Mouse (Mus musculus): Measurements from ENCODE around the gene Armc10.
A peak's percentile ranks its signal among the peaks of the same experiment; 100 is the strongest.
"Not testable (repeated sequence)": the region's sequence is repeated elsewhere in the genome, so short reads cannot be mapped to it uniquely, and the experiment has no call there.

The Armc10 gene

DNA sequence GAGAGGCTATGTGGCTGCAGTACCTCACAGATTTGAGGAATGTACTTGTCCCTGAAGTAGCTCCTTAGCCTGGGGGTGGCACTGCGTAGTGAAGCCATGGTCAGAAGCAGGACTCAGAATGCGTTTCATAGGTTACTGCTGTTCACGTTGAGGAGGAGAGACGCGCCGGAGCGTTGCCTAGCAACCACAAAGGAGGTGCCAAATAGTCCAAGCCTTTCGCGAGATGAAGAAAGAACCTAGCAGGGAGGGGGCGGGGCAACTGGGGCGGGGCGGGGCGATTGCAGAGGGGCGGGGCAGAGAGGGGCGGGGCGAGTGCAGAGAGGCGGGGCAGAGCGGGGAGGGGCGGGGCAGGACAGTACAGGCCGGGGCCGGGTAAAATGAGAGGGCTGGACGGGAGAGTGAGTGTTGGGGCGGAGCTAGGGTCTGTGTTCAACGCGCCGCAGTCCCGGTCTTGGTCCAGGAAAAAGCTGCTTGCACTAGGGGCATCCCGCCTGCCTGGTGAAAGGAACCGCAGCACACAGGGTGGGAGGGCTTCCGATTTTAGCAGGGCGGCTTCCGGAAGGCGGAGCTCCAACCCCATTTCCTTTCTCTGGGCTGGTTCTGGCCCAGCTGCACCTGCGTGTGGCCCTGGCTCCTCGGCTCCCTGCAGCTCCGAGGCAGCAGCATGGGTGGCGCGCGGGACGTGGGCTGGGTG is at the start of gene Armc10, which contains the start of gene Fbxl13:
Armc10 (plus strand) TSS at position 375 of the 694 bp plus-strand sequence.
Fbxl13 (minus strand) TSS at position 196 of the 694 bp plus-strand sequence.
- DNase-seq (ENCODE audit: extremely low read depth, low read depth): peak; percentile 87

DNA sequence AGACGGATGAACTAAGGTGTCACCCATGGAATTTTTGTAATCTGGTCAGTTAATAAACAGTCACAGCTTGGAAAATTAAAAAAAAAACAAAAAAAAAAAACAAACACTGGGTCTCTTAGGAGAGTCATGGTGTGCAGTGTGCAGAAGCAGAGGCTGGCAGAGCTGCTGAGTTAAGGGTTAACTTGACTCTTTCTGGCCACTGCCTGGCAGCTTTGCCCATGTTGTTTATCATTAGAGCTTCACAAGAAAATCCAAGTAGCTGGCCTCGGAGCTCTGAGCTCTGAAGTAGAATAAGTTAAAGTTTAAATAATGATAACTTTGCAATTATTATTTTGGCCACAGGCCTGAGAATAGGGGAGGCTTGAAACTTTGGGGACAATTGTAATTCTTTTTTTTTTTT is 46.1 kb upstream of the Armc10 start:
- DNase-seq (ENCODE audit: extremely low read depth, low read depth): not testable (repeated sequence)

DNA sequence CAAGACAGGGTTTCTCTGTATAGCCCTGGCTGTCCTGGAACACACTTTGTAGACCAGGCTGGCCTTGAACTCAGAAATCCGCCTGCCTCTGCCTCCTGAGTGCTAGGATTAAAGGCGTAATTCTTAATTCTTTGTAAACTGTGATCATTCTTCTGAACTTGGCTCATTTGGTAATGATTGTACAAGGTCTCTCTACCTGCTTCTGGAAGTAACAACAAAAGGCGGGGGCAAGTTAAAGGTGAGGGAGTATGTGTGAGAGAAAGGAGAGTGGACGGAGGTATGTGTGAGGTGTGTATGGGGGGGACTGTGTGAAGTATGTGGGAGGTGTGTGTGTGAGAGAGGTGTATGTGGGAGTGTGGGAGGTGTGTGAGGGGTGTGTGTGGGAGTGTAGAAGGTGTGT is 45.7 kb upstream of the Armc10 start:
- no peak for DNase-seq (ENCODE audit: extremely low read depth, low read depth)

DNA sequence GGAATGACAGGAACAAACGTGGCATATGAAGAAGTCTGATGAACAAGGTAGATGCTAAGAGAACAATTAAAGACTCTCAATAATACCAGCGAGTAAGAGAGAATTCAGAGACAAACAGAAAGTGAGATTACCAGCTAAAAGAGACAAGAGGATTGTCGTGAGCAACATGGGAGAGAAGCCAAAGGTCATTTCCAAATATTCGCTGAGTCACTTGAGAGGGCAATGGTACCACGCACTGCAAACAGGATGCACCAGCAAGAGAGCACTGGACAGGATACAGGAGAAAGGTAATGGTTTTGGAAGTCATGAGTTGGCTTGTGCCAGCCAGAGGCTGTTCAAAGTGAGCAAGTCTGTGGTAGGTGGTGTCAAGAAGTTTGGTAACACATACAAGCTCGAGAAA is 39.7 kb upstream of the Armc10 start:
- no peak for DNase-seq (ENCODE audit: extremely low read depth, low read depth)

DNA sequence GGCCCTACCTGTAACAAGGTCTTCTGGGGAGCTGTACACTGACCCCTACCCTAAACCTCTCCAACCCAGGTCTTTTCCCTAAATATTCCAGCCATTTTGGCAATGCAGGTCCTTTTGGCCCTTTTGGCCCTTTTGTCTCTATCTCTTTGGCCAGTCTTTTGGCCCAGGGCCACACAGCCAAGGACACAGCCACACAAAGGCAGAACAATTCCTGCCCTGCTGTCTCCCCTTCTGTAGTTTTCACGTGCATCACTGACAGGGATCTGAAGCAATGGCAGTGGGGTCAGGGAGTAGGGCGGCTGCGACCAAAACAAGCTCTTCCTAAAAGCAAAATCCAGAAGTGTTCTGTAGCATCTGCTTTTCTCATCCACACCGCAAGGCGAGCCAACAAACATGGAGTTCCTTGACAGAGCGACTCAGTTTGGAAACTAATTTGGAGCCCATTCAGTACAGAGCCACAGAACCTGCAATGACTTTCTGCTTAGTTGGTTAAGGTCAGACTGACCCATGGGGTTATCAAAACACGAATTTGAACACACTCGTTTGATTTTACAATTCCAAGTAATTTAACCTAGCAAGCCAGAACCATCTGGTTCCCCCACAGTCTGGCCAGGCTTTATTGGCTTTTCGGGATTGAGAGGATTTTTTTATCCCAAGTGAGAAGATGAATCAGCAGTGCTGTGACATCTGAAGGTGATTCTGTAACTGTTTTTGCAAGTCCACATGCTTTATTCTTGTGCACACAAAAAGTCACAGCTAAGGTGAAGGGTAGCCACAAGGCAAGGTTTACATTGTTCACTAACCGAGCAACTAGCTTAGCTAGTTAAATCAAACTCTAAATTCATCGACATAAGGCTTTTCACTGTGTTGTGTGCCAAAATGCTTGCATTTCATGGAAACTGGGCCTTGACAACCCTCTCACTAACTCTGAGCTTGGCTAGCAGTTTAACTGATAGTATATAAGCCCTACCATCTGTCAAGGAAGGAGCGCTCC is 37.0 kb upstream of the Armc10 start:
- DNase-seq (ENCODE audit: extremely low read depth, low read depth): no peak

DNA sequence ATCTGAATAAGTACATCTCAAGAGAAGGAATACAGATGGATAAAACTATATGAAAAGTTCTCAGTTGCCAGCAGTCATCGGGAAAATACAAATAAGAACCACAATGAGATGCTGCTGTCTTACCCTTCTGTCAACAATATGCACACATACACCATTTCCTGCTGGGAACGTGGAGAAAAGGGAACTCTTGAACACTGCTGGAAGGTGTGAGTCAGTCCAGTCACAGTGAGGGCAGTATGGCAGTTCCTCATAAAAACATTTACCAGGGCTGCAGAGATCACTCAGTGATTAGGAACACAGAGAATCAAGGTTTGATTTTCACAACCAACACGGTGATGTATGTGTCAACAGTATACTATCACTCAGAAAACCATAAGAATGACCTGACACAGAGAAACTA is 34.6 kb upstream of the Armc10 start:
- no peak for DNase-seq (ENCODE audit: extremely low read depth, low read depth)

DNA sequence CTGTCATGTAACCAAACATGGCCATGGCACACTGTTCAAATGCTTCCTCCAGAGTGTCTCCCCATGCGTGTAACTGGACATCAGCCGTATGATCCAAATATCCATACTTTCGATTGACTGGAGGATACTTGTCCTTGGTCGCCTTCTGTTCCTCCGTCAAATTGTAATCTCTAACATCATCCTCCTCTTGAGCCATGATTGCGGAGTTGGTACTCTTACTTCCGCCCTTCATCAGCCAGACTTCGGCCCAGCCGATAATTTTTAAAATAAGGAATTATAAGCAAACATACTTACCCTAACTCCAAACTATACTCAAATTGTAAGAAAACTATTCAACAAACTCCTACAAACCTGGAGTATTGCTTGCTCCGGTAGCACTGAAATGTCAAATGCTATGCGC is 31.3 kb upstream of the Armc10 start:
- not testable (repeated sequence) for DNase-seq (ENCODE audit: extremely low read depth, low read depth)

DNA sequence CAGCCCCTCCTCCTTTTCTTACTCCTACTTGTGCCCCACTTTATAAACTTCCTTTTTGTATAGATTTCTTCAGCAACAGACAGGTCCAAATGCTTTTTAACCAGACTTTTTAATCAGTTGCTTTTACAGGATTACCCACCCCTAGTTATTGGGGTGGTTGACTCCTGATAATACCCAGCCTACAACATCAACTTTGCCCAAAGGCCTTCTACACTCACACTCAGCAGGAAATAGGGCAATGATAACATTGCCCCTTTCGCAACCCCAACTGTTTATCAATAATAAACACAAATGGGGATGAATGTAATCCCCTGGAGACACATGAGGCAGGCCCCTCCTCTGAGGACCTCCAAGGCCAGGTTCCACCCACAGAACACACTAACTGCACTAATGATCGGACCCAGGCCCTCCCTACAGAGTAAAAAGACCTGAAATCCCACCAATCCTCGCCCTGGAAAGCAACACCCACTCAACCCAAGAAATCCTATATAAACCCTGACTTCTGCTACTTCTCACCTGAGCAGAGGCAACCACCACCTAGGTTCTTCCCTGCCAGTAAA is 29.1 kb upstream of the Armc10 start:
- DNase-seq (ENCODE audit: extremely low read depth, low read depth): peak; percentile 35

DNA sequence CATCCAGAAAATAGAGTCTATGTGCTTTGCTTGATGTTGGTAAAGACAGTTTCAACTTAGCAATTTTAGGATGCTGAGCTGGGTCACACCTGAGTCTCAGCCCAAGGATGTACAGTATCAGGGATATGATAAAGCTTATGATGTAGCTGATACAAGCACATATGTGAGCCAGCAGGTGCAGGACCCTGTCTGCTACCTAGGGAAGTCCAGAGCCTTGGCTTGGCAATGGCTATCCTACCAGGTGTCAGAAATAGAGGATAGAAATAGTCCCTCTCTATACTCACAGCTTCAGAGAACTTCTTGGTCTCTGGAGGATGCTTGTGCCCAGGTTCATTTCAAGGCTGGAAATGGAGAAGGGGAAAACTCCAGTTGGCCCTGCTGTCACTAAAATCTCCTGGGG is 19.7 kb upstream of the Armc10 start:
- DNase-seq (ENCODE audit: extremely low read depth, low read depth): no peak

DNA sequence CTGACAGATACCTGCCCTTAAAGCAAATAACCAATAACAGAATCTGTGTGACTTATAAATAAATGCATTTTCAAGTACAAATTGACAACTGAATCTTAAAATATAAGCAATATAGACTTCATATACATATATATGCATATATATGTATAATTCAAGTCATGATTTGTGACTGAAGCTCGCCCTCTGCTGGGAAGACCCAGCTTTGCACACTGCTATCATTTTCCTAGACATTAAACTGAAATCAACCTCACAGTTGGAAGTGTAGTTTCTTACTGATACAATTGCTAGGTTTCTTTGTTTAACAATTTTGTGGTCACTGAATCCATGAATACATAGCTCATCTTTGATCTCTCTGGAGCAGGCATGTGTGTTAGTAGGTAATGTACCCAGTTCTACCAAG is 4.7 kb upstream of the Armc10 start:
- peak; percentile 49 for DNase-seq (ENCODE audit: extremely low read depth, low read depth)

DNA sequence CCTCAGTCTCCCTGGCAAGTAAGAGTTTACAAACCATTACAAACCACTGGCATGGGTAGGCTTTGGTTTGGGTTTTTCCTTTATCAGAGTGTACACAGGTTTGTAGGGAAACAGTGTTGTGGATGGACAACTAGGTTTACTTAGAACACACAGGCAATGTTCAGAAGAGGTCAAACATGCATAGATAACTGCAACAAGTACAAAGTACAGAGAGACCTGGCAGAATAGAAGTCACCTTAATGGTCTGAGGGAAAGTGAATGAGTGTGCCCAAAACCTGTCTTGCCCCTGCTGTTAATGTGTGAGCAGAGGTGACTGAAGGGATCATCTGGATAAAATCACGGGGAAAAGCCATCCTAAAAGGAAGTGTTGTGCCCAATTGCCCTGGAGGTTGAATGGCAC is 2.0 kb upstream of the Armc10 start:
- DNase-seq (ENCODE audit: extremely low read depth, low read depth): no peak

DNA sequence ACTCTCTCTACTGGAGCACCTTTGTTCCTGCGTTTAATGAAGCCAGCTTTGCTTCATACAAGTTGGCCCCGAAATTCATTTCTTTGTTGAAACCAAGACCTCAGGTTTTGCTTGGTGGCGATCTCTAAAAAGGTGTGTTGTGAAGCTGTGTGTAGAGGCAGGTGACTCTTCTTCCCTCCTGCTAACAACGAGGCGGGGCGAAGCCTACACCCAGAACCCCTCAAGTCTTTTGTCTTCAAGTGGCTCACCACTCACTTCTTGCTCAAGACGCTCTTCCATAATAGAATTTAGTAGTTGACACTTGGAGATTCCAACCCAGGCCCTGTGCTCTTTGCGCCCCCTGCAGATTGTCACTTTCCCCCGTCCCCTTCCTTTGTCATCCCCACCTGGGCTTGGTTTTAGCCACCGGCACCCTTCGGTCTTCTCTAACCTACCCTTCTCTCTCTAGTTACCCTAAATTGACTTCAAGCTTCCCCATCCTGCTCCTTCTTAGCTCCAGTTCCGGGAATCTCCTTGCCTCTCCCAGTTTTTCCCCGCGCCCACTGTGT is 648 bp upstream of the Armc10 start:
- DNase-seq (ENCODE audit: extremely low read depth, low read depth): no peak

DNA sequence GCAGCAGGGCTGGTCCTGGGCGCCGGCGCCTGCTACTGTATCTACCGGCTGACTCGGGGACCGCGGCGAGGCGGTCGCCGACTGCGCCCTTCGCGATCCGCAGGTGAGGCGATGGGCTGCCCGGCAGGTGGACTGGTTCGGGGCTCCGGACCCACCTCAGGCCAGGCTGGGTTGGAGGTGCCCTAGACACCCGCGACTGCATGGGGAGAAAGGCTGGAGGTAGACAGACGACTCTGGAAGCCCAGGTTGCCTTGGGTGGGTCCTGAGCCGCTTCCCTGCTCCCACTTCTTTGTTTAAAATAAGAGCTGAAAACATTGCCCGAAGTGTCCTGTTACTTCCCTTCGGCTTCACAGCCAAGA is 499 bp downstream of the Armc10 start:
- no peak for DNase-seq (ENCODE audit: extremely low read depth, low read depth)

DNA sequence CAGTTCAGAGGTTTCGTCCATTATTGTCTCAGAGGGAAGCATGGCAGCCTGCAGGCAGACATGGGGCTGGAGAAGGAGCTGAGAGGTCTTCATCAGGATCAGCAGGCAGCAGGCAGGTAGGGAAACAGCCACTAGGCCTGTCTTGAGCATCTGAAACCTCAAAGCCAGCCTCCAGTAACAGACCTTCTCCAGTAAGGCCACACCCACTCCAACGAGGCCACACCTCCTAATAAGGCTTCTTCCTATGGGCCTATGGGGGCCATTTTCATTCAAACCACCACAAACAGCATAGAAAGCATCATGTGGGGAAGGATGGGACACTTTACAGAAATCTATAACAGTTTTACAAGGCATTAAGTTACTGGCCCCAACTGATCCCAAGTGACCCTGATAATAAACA is 5.1 kb downstream of the Armc10 start:
- no peak for DNase-seq (ENCODE audit: extremely low read depth, low read depth)

DNA sequence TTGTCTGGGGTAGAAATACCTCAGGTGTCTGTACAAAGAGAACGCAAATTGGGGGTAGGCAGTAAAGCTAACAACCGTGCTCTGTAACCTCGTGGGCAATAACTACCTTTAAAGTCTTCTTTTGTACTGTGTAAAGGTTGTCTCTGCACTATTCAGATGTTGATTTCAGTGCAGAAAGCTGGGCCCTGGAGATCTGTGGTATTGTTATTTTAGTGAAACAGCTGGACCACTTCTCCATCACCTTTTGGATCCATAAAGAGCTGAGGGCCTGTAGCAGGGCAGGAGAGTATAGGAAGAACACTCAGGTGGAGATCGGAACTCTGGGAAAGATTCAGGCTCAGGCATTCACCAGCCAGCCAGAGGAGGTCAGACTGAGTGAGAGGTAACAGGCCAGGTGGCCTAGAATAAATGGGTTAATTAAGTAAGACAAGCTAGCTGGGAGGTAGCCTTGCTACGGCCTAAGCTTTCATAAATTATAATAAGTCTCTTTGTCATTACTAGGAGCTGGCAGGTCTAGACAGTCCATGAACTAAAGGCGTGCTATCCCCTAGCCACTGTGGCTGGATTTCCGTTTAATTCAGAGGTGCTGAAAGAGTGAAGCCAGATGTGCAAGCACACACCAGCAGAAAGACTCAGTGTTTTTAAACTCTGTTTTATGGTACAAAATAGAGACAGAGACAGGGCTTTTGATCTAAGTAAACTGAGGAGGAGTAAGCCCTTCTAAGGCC is 6.4 kb downstream of the Armc10 start:
- no peak for DNase-seq (ENCODE audit: extremely low read depth, low read depth)

DNA sequence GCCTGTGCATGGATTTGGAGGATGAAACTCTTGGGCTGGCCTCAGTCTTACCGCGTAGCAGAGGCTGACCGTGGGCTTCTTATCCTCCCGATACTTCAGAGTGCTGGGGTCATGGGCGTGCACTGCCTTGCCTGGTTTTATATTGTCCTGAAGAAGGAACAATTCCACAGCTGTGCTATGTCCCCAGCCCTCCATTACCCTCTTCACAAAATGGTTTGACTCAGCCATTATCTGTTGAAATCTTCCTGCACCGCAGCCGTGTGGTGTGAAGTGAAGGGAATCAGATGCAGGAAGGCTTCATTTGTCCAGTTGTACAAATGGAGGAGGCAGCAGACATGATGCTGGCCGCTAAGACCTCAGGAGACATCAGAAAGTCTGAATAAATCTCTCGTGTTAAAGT is 11.3 kb downstream of the Armc10 start:
- DNase-seq (ENCODE audit: extremely low read depth, low read depth): no peak

DNA sequence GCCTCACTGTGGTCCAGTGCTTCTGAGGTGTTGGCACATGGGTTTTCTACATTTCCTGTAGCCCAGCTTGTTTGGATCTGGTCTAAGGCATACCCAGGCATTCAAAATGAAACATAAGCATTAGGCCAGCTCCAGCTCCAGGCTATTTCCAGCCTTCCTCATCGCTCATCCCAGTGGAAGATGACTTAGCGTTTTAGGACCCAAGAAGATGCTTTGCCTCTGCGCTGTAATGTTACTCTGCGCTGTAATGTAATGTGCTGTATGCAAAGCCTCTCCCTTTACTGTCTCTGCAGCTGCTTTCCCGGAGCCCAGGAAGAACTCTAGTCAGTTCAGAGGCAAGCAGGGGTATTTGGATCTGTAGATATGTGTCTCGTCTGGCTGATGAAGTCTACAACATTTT is 12.4 kb downstream of the Armc10 start:
- no peak for DNase-seq (ENCODE audit: extremely low read depth, low read depth)

DNA sequence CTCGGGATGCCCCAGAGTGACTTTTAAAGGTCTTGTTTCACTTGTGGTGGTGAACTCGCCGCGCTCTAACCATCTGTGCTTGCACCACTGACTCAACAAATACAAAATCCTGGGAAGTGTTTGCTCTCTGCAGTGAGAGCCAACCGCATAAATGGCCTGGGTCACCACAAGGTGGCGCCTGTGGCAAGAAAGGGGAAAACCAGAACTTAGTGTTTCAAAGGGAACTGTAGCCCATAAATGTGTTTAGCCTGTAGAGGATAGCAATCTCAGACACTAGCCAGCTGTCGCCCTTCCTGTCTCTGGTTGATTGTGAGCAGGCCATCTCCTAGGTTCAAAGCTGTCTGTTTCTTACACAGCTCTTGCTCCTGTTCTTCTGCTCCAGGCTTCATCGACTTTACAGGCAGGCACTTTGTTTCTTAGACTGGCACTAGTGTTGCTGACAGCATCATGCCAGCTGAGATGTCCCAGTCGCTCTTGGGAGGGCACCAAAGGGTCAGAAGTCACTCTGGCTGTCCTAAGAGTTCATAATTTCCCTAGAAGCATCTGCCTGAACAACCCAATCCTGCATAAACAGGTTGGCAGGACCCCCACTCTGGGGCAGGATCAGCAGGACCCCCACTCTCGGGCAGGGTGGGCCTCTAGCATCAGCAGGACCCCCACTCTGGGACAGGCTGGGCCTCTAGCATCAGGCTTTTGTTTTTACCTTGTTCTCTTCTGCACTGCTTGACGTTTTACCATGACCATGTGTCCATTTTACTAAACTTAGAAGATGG is 13.2 kb downstream of the Armc10 start:
- DNase-seq (ENCODE audit: extremely low read depth, low read depth): peak; percentile 55

DNA sequence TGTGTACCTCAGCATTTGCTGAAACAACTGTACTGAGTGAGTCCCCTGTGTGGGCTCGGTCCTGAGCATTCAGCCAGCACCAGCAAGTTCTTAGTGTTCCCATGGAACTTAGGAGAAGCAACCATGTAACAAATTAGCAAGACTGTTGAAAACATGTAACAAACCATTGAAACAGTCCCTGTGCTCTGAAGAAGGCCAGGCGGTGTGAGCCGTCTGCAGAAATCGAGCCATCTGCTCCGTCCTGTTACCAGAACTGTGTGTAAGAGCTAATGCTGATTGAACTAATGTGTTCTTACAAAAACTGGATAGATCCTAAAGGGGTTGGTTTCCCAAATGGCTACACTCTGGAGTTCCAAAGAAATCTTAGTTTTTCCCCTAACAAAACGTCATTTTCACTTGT is 15.2 kb downstream of the Armc10 start:
- DNase-seq (ENCODE audit: extremely low read depth, low read depth): no peak

DNA sequence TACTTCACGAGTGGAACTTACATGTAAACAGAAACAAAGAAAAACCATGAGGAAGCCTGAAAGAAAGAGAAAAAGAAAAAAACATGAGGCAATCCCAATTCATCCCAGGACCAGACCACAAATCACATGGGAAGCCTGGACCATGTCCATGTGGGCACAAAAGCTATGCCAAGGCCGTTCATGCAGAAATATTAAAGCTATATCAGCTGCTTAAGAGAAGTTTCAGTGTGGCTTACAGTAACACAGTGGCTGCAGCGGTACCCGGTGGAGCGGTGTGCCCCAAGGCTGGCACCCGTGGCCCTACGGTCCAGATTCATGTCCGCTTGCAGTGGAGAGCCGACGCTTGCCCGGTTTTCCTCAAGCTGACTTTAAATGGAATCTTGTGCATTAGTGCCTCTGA is 17.5 kb downstream of the Armc10 start:
- DNase-seq (ENCODE audit: extremely low read depth, low read depth): no peak
